Mouse (Mus musculus): ENCODE results near the gene Tenm4. TPM values are rescaled to one million over a fixed set of nuclear protein-coding genes. Genes with fewer than 3 reads are reported as not detected.

Tenm4 gene
- polyA plus RNA-seq, 1 experiment from 2014 or later = 62.8 TPM

DNA sequence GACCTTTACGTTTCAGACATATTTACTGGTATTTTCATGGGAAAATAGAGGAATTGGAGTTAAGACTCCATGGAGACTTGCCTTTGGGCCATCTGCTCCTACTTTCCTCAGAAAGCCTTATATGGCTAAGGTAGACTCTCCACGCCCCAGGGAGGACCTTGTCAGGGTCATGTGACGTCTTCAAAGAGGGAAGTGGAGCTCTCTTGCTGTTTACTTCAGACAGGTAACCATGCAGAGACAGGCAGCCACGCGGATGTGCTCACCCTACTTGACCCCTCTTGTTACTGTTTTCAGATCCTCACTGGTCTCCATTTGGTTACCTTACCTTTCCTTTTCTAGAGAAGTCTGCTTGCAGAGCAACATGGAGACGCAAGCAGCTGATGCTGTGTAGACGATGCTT, 535.5 kb downstream of the Tenm4 start:
- WGBS = 91% methylated on average over 7 of the region's 7 CpGs
- Histone ChIP-seq H3K27ac (no peak overlapping the region), H3K27me3 (no peaks in the 10 kb centered on the region), H3K4me1 (peaks cover 9% of the 10 kb centered on the region; the same call in 1 of the 2 replicates), H3K9ac (no peak overlapping the region), H3K36me3 (peaks cover 31% of the 10 kb centered on the region), H3K4me3 (no peak overlapping the region), H3K4me2 (replicated peaks) (no peak overlapping the region), H3K9me3 (no peaks in the 10 kb centered on the region)
- ATAC-seq (ENCODE audit: insufficient number of reproducible peaks, insufficient read depth, low FRiP score, low TSS enrichment) = no peak

DNA sequence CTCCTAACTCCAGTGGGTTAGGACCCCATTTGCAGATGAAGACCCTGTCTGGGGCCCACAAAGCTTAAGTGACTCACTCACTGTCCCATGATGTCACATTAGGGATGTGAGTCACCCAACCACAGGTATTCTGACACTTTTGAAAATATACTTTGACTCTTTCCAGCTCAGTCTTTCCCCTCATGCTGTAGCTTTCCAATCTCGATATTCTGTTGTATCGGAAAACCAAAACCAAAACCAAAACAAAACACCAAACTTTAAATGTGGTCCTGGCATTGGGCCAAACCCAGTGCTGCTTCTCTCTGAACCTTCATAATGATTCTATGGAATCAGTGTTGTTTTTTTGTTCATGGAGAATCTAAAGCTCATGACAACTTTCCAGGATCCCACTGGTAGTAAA, 536.1 kb downstream of the Tenm4 start:
- WGBS = 88% methylated on average over 2 of the region's 2 CpGs
- ATAC-seq (ENCODE audit: insufficient number of reproducible peaks, insufficient read depth, low FRiP score, low TSS enrichment) = no peak

DNA sequence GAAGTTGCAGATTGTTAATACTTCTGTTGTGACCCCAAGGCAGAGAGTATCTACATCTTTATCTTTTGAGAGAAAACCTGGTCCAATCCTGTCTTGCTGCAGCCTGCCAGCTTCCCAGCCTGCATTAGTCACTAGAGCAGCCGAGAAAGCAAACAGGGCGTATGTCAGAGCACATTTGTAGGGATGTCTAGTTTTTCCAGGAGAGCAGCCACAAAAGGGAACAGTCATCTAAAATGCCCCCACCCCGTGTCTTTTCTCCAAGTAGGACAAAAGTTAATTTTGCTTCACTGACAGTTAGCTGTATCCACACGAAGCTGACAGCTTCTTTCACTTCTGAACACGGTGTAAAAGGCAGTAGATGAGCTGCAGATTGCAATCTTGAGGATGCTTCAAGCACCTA, 537.0 kb downstream of the Tenm4 start:
- Histone ChIP-seq H3K27me3 (no peaks in the 10 kb centered on the region), H3K27ac (no peak overlapping the region), H3K36me3 (peaks cover 25% of the 10 kb centered on the region), H3K4me2 (replicated peaks) (no peak overlapping the region), H3K9ac (no peak overlapping the region), H3K4me3 (no peak overlapping the region), H3K9me3 (no peaks in the 10 kb centered on the region), H3K4me1 (peaks cover 9% of the 10 kb centered on the region; the same call in 1 of the 2 replicates)
- ATAC-seq (ENCODE audit: insufficient number of reproducible peaks, insufficient read depth, low FRiP score, low TSS enrichment) = no peak
- WGBS = 88% methylated on average over 5 of the region's 5 CpGs

More for the DNA sequence above, 536.1 kb downstream of the Tenm4 start:
- no peak overlapping the region for H3K4me2 ChIP-seq (replicated peaks)
- no peak overlapping the region for H3K27ac ChIP-seq
- H3K27me3 ChIP-seq = no peaks in the 10 kb centered on the region
- H3K4me1 ChIP-seq = peaks cover 9% of the 10 kb centered on the region; the same call in 1 of the 2 replicates
- no peak overlapping the region for H3K4me3 ChIP-seq
- H3K9ac ChIP-seq = no peak overlapping the region
- H3K36me3 ChIP-seq = peaks cover 31% of the 10 kb centered on the region
- H3K9me3 ChIP-seq = no peaks in the 10 kb centered on the region

DNA sequence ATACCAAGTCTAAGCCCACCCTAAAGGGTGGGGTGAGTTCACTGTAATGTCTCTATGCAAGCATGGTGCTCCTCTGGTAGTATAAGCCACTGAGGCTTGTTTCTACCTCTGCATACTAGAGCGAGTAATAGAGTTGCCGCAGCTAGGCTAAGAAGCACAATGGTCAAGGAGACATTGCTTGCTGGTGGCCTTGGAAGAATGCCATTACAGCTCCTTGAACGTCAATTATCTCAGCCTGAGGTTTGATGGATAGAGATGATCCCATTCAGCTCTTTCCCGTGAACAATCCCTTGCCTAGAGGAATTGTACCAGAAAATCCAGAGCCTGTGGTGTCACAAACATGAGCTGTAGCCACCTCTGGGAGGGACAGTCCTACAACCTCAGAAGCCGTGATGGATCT, 537.5 kb downstream of the Tenm4 start:
- WGBS = 86% methylated on average over 5 of the region's 5 CpGs
- H3K4me2 ChIP-seq (replicated peaks) = no peak overlapping the region
- no peak overlapping the region for H3K27ac ChIP-seq
- no peaks in the 10 kb centered on the region for H3K27me3 ChIP-seq
- H3K36me3 ChIP-seq = peaks cover 24% of the 10 kb centered on the region
- no peak for ATAC-seq (ENCODE audit: insufficient number of reproducible peaks, insufficient read depth, low FRiP score, low TSS enrichment)
- H3K4me3 ChIP-seq = no peak overlapping the region
- H3K9me3 ChIP-seq = no peaks in the 10 kb centered on the region
- peaks cover 9% of the 10 kb centered on the region; the same call in 1 of the 2 replicates for H3K4me1 ChIP-seq
- H3K9ac ChIP-seq = no peak overlapping the region

DNA sequence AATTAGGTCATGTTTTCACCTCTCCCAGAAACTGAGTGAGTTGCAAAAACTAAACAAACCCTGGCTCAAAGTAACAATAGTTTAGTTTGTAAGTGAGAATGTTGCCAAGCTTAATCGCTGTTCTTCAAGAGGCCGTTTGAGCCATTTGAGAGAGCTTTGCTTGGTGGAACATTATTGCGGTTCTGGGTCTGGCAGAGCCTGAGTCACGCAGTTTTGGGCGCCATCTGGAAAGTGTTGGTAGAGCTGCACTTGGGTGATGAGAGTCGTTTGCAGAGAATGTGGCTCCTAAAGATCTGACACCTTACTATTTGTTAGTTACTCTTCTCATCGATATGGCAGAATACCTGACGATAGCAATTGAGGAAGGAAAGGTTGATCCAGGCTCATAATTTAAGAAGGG, 537.9 kb downstream of the Tenm4 start:
- Histone ChIP-seq H3K4me2 (replicated peaks) (no peak overlapping the region), H3K27ac (no peak overlapping the region), H3K27me3 (no peaks in the 10 kb centered on the region), H3K9me3 (no peaks in the 10 kb centered on the region), H3K4me1 (peaks cover 9% of the 10 kb centered on the region; the same call in 1 of the 2 replicates), H3K9ac (no peak overlapping the region), H3K4me3 (no peak overlapping the region), H3K36me3 (peaks cover 20% of the 10 kb centered on the region)
- no peak for ATAC-seq (ENCODE audit: insufficient number of reproducible peaks, insufficient read depth, low FRiP score, low TSS enrichment)
- WGBS = 88% methylated on average over 8 of the region's 8 CpGs

DNA sequence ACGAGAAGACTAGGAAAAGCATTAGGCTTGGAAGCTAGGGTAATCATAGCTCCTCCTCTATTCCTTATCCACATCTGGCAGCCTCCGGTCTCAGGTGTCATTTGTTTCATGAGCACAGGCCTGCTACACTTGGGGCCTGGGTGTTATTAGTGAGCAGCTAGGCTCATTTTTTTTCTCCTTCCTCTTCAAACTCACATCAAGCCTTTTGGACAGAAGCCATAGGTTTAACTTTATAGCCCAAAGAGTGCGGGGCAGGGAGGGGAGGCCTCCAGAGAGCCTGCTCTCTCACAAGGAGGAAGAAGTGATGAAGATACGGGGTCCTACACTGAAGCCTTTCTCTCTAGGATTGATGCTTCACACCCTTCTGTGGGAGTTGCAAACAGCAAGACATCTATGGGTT, 538.8 kb downstream of the Tenm4 start:
- Histone ChIP-seq H3K27ac (no peak overlapping the region), H3K9me3 (no peaks in the 10 kb centered on the region), H3K4me3 (no peak overlapping the region), H3K36me3 (peaks cover 13% of the 10 kb centered on the region; the same call in 1 of the 2 replicates), H3K27me3 (no peaks in the 10 kb centered on the region), H3K9ac (no peak overlapping the region), H3K4me1 (peaks cover 9% of the 10 kb centered on the region; the same call in 1 of the 2 replicates), H3K4me2 (replicated peaks) (no peak overlapping the region)
- ATAC-seq (ENCODE audit: insufficient number of reproducible peaks, insufficient read depth, low FRiP score, low TSS enrichment) = no peak
- 63% methylated on average over 4 of the region's 4 CpGs for WGBS

DNA sequence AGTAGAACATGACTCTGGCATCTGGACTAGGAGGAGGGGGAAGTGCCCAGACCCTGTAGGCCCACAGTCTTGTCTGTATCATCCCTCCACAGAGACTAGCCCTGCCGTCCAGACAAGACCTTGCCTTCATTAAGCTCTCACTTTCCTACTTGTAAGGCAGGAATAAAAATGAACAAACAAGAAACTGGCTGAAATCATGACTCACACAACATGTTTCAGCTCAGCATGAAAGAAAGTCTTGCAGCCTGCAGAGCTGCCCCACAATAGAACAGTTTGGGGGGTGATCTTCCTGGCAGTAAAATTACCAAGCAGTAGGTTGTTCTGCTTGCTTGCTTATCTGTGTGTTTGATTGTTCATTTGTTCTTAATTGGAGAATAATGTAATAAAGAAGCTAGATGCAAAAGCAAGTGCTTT, 539.6 kb downstream of the Tenm4 start:
- peaks cover 9% of the 10 kb centered on the region; the same call in 1 of the 2 replicates for H3K4me1 ChIP-seq

DNA sequence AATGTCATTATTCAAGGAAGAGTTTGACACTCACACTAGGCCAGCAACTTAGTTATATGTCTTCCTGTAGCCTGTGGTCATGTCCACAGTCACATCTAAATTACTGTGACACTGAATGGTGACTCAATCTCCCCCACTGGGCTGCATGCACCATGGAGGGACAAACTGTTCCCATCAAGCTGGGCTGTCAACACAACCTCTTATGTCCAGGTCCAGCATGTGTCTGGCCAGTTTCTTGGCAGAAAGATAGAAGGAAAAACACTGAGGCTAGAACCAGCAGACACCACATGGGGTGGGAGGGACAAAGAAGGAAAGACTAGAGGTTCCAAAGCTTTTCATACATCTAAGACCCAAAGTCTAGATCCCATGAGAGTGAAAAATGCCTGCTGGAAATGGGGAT, 541.8 kb downstream of the Tenm4 start:
- Histone ChIP-seq H3K4me2 (replicated peaks) (no peak overlapping the region), H3K9me3 (no peaks in the 10 kb centered on the region), H3K4me1 (peaks cover 9% of the 10 kb centered on the region; the same call in 1 of the 2 replicates), H3K36me3 (peaks cover 5% of the 10 kb centered on the region; the same call in 1 of the 2 replicates), H3K4me3 (no peak overlapping the region), H3K27ac (no peak overlapping the region), H3K27me3 (no peaks in the 10 kb centered on the region), H3K9ac (no peak overlapping the region)
- no peak for ATAC-seq (ENCODE audit: insufficient number of reproducible peaks, insufficient read depth, low FRiP score, low TSS enrichment)

More for the DNA sequence above, 539.6 kb downstream of the Tenm4 start:
- no peak overlapping the region for H3K4me2 ChIP-seq (replicated peaks)
- peaks cover 13% of the 10 kb centered on the region; the same call in 1 of the 2 replicates for H3K36me3 ChIP-seq
- H3K27ac ChIP-seq = no peak overlapping the region
- no peaks in the 10 kb centered on the region for H3K9me3 ChIP-seq
- no peak overlapping the region for H3K4me3 ChIP-seq
- no peak for ATAC-seq (ENCODE audit: insufficient number of reproducible peaks, insufficient read depth, low FRiP score, low TSS enrichment)
- no peak overlapping the region for H3K9ac ChIP-seq
- 50% methylated on average over 1 of the region's 1 CpGs for WGBS
- H3K27me3 ChIP-seq = no peaks in the 10 kb centered on the region

DNA sequence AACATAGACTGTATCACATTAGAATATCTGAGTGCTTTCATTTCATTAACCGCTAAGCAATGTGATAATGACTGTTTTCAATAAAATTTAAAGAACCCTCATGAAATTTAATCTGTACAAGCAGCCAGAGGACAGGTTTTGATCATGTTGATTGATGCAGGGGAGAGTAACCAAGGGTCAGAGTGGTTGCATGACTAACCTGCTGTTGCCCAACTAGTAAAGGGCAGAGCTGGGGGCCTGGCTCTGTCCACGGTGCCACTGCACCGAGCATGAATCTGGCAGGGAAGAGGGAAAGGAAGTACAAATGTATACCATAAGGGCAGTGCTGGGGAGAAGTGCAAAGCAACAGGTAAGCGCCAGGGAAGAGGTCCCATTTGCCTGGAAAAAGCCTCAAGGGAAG, 545.9 kb downstream of the Tenm4 start:
- Histone ChIP-seq H3K4me1 (peaks cover 8% of the 10 kb centered on the region), H3K9ac (no peak overlapping the region), H3K27me3 (no peaks in the 10 kb centered on the region), H3K36me3 (peaks cover 2% of the 10 kb centered on the region; the same call in 1 of the 2 replicates), H3K9me3 (no peaks in the 10 kb centered on the region), H3K27ac (no peak overlapping the region), H3K4me2 (replicated peaks) (no peak overlapping the region), H3K4me3 (no peak overlapping the region)
- 72% methylated on average over 4 of the region's 4 CpGs for WGBS
- ATAC-seq (ENCODE audit: insufficient number of reproducible peaks, insufficient read depth, low FRiP score, low TSS enrichment) = no peak

DNA sequence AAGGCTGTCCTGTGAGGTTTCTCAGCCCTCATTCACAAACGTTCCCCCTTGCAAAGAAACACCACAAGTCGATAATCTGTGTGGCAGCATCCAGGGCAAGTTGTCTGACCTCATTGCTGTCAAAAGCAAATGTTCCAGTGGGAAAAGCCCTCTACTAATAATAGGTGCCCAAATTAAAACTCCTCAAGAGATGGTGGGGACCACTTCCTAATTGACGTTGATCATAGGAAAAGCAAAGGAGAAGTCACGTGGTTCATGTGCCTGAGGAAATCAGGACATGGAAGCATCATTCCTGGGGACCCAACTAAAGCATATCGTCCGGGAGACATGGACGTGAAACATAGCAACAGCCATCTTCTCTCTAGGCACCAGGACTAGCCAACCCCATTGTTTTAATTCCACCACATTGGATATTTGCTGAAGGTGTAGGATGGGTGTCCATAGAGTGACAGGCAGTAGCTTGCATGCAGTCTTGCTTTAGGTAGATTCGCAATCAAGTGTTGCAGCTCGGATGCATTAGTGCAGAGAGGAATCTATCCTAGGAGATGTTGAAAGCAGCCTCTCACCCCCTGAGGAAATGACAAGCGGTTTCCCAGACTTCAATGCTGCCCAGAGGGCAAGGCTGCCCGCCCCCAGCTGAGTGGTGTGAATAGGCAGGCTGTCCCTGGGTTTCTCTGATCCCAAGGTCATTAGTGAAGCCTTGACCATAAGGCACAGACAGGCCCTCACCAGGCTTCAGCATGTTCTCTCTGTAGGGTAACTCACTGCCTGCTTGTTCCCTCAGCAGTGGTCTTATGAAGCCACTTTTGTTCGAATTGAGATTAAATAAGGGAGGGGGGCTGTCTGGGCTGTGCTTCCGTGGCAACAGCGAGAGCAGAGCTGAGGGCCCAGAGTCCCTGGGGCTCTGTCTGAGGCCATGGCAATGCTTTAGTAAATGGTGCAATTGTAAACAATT, 547.4 kb downstream of the Tenm4 start:
- no peaks in the 10 kb centered on the region for H3K9me3 ChIP-seq
- WGBS = 31% methylated on average over 14 of the region's 14 CpGs
- H3K9ac ChIP-seq = no peak overlapping the region
- peaks cover 8% of the 10 kb centered on the region for H3K4me1 ChIP-seq
- ATAC-seq (ENCODE audit: insufficient number of reproducible peaks, insufficient read depth, low FRiP score, low TSS enrichment) = peak; percentile 80
- H3K36me3 ChIP-seq = peaks cover 4% of the 10 kb centered on the region
- H3K4me3 ChIP-seq = no peak overlapping the region
- no peak overlapping the region for H3K4me2 ChIP-seq (replicated peaks)
- no peaks in the 10 kb centered on the region for H3K27me3 ChIP-seq
- peak overlapping the region; percentile 52; the same call in 1 of the 2 replicates for H3K27ac ChIP-seq

DNA sequence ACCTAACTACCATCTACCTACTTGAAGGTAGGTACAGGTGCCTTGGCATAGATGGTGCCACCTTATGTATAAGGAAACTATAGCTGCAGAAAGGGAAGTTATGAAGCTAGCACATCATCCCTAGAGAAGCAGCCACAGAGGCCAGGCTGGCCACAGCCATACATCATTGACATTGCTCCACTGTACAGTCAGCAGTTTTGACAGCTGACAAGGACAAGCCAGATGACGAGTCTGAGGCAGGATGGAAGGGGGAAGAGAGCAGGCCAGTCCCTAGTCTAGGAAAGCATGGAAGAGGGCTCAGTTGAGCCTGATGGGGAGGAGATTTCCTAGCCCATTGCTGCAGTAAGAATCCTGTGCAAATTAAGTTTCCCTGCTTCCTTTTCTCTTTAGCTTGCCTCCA, 548.9 kb downstream of the Tenm4 start:
- Histone ChIP-seq H3K9me3 (no peaks in the 10 kb centered on the region), H3K27ac (no peak overlapping the region), H3K4me1 (peaks cover 8% of the 10 kb centered on the region), H3K9ac (no peak overlapping the region), H3K4me3 (no peak overlapping the region), H3K27me3 (no peaks in the 10 kb centered on the region), H3K36me3 (peaks cover 4% of the 10 kb centered on the region), H3K4me2 (replicated peaks) (no peak overlapping the region)
- no peak for ATAC-seq (ENCODE audit: insufficient number of reproducible peaks, insufficient read depth, low FRiP score, low TSS enrichment)
- WGBS = 56% methylated on average over 1 of the region's 1 CpGs

DNA sequence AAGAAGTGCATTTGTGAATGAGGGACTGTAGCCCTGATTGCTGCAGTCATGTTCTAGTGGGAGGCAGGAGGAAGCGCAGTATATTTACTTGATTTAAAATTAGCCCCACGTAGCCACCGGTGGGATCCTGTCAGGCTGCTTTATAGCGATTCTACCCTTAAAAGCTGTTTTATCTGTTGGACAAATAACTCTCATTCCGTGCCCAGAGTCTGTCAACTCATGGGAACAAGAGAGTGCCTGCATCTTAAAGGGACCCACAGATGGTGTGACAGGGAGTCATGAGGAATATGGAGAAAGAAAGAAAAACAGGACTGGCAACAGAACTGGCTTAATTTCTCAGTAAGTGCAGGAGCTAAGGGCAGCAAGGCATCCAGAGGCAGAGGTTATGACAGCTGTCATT, 549.4 kb downstream of the Tenm4 start:
- H3K4me3 ChIP-seq = no peak overlapping the region
- WGBS = 74% methylated on average over 5 of the region's 5 CpGs

More for the DNA sequence above, 549.4 kb downstream of the Tenm4 start:
- Histone ChIP-seq H3K4me2 (replicated peaks) (no peak overlapping the region), H3K4me1 (peaks cover 8% of the 10 kb centered on the region), H3K27ac (no peak overlapping the region), H3K9ac (no peak overlapping the region), H3K27me3 (no peaks in the 10 kb centered on the region), H3K9me3 (no peaks in the 10 kb centered on the region), H3K36me3 (peaks cover 4% of the 10 kb centered on the region)
- ATAC-seq (ENCODE audit: insufficient number of reproducible peaks, insufficient read depth, low FRiP score, low TSS enrichment) = no peak

All from embryonic facial prominence, embryonic 12.5 days (tissue).